Mouse (Mus musculus): ENCODE data around the gene Sytl1. TPM values are rescaled to one million over a fixed set of nuclear protein-coding genes. Genes with fewer than 3 reads are reported as not detected.

The Sytl1 gene
- polyA plus RNA-seq, 1 experiment, result 3.4 TPM

DNA sequence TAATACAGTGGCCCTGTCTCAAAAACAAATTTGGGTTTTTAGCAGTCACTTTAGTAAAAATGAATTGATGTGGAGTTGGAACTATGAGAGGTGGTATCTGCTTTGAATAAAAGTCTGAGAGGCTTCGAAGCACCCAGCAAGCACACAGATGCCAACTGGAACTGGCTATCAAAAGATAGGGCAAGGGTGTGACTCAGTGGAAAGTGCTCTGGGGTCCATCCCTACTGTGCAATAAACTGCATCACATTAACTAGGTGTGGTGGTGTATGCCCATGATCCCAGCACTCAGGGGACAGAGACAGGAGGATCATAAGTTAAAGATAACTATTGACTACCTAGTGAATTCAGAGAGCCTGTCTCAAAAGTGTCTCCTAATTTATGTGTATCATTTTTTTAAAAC, 28.3 kb upstream of the Sytl1 start:
- H3K4me3 ChIP-seq, result no peak overlapping the region
- no peaks in the 10 kb centered on the region for H3K27me3 ChIP-seq (ENCODE audit: control insufficient read depth, insufficient read depth, insufficient read length)
- no peak overlapping the region for H3ac ChIP-seq (ENCODE audit: control insufficient read depth, insufficient read length)
- H3K36me3 ChIP-seq (ENCODE audit: control insufficient read depth, insufficient read depth), result peaks cover 6% of the 10 kb centered on the region
- no peak overlapping the region for H3K4me2 ChIP-seq (ENCODE audit: low read depth)
- no peaks in the 10 kb centered on the region for H3K79me2 ChIP-seq (ENCODE audit: control insufficient read depth, insufficient read depth)
- no peak for TF ChIP-seq TCF3 (IDR thresholded peaks at IDR 0.05; ENCODE audit: insufficient read length, low read depth)
- TF ChIP-seq USF1 (IDR thresholded peaks at IDR 0.05; ENCODE audit: low read depth), result no peak
- no peak for TF ChIP-seq E2F4 (IDR thresholded peaks at IDR 0.05; ENCODE audit: insufficient read depth)
- no peak for TF ChIP-seq SRF (IDR thresholded peaks at IDR 0.05; ENCODE audit: control insufficient read depth, insufficient read length, low read depth)
- TF ChIP-seq CEBPB (IDR thresholded peaks at IDR 0.05; ENCODE audit: insufficient read depth, poor library complexity, severe bottlenecking), result no peak
- no peak for TF ChIP-seq MYOG (IDR thresholded peaks at IDR 0.05; ENCODE audit: control insufficient read depth in 1 of 3, insufficient read depth in 1 of 3, insufficient read length in 2 of 3, low read depth in 2 of 3)
- TF ChIP-seq REST (IDR thresholded peaks at IDR 0.05; ENCODE audit: insufficient read depth, insufficient read length), result no peak
- TF ChIP-seq TCF12 (IDR thresholded peaks at IDR 0.05; ENCODE audit: insufficient read depth, poor library complexity, severe bottlenecking), result no peak
- no peak for TF ChIP-seq MAX (IDR thresholded peaks at IDR 0.05; ENCODE audit: low read depth)
- no peak for TF ChIP-seq MYOD1 (IDR thresholded peaks at IDR 0.05; ENCODE audit: control insufficient read depth in 1 of 3, insufficient read length in 2 of 3, low read depth in 2 of 3)

DNA sequence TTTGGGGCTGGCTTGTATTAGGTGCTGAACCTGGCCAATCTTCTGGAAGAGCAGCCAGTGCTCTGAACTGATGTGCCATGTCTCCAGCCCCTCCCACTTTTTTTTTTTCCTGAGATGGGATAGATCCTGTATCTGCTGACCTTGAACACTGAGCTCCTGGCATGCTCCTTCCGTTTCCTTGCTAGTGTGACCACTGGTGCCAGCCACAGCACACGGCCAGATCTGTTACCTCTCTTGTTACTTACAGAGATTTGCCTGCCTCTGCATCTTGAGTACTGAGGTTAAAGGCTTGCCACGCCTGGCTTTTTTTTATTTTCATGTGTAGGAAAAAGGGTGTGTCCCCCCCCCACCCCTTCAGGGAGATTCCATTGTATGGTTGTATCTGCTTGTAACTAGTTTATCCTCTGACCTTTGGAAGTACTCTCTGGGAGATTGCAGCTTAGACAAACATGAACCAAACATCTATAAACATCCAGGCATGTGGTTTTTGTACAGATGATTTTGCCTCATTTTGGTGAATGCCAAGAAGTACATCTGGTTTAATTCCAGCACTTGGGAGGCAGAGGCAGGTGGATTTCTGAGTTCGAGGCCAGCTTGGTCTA, 23.7 kb upstream of the Sytl1 start:
- no peaks in the 10 kb centered on the region for H3K79me2 ChIP-seq (ENCODE audit: control insufficient read depth, insufficient read depth)
- no peak overlapping the region for H3K4me3 ChIP-seq
- H3K27me3 ChIP-seq (ENCODE audit: control insufficient read depth, insufficient read depth, insufficient read length), result no peaks in the 10 kb centered on the region
- H3ac ChIP-seq (ENCODE audit: control insufficient read depth, insufficient read length), result no peak overlapping the region
- no peak overlapping the region for H3K4me2 ChIP-seq (ENCODE audit: low read depth)
- no peaks in the 10 kb centered on the region for H3K36me3 ChIP-seq (ENCODE audit: control insufficient read depth, insufficient read depth)
- no peak for TF ChIP-seq MYOD1 (IDR thresholded peaks at IDR 0.05; ENCODE audit: control insufficient read depth in 1 of 3, insufficient read length in 2 of 3, low read depth in 2 of 3)
- TF ChIP-seq MYOG (IDR thresholded peaks at IDR 0.05; ENCODE audit: control insufficient read depth in 1 of 3, insufficient read depth in 1 of 3, insufficient read length in 2 of 3, low read depth in 2 of 3), result no peak
- no peak for TF ChIP-seq POLR2A (IDR thresholded peaks at IDR 0.05; ENCODE audit: insufficient read length, low read depth)
- no peak for TF ChIP-seq MAX (IDR thresholded peaks at IDR 0.05; ENCODE audit: low read depth)
- TF ChIP-seq POLR2AphosphoS2 (IDR thresholded peaks at IDR 0.05; ENCODE audit: insufficient read length, low read depth), result no peak
- TF ChIP-seq REST (IDR thresholded peaks at IDR 0.05; ENCODE audit: insufficient read depth, insufficient read length), result no peak
- no peak for TF ChIP-seq SRF (IDR thresholded peaks at IDR 0.05; ENCODE audit: control insufficient read depth, insufficient read length, low read depth)
- no peak for TF ChIP-seq TCF3 (IDR thresholded peaks at IDR 0.05; ENCODE audit: insufficient read length, low read depth)
- no peak for TF ChIP-seq E2F4 (IDR thresholded peaks at IDR 0.05; ENCODE audit: insufficient read depth)
- no peak for TF ChIP-seq CEBPB (IDR thresholded peaks at IDR 0.05; ENCODE audit: insufficient read depth, poor library complexity, severe bottlenecking)
- no peak for TF ChIP-seq TCF12 (IDR thresholded peaks at IDR 0.05; ENCODE audit: insufficient read depth, poor library complexity, severe bottlenecking)
- no peak for TF ChIP-seq USF1 (IDR thresholded peaks at IDR 0.05; ENCODE audit: low read depth)

DNA sequence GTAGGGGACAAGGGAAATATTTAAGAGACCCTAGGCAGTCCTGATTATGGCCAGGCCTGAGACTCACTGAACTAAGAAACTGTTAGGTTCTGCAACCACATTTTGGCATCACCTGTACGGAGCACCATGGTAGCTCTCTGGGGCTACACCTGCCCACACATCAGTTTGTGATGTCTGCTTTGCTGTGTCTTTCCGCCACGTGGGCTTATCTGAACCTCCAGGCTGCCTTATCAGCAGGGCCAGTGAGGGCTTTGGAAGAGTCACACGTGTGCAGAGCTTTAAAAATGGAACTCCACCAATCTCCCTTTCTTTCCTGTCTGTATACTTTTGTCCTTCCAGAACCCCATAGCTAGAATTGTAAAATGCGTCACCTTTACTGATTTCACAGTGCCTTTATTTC, 23.0 kb upstream of the Sytl1 start:
- Histone ChIP-seq H3K27me3 (ENCODE audit: control insufficient read depth, insufficient read depth, insufficient read length) (no peaks in the 10 kb centered on the region), H3K79me2 (ENCODE audit: control insufficient read depth, insufficient read depth) (no peaks in the 10 kb centered on the region), H3K36me3 (ENCODE audit: control insufficient read depth, insufficient read depth) (no peaks in the 10 kb centered on the region), H3ac (ENCODE audit: control insufficient read depth, insufficient read length) (no peak overlapping the region), H3K4me2 (ENCODE audit: low read depth) (no peak overlapping the region), H3K4me3 (no peak overlapping the region)
- no peak for TF ChIP-seq CEBPB (IDR thresholded peaks at IDR 0.05; ENCODE audit: insufficient read depth, poor library complexity, severe bottlenecking)
- no peak for TF ChIP-seq POLR2AphosphoS2 (IDR thresholded peaks at IDR 0.05; ENCODE audit: insufficient read length, low read depth)
- TF ChIP-seq MYOG (IDR thresholded peaks at IDR 0.05; ENCODE audit: control insufficient read depth in 1 of 3, insufficient read depth in 1 of 3, insufficient read length in 2 of 3, low read depth in 2 of 3), result no peak
- no peak for TF ChIP-seq MYOD1 (IDR thresholded peaks at IDR 0.05; ENCODE audit: control insufficient read depth in 1 of 3, insufficient read length in 2 of 3, low read depth in 2 of 3)
- no peak for TF ChIP-seq USF1 (IDR thresholded peaks at IDR 0.05; ENCODE audit: low read depth)
- TF ChIP-seq SRF (IDR thresholded peaks at IDR 0.05; ENCODE audit: control insufficient read depth, insufficient read length, low read depth), result no peak
- TF ChIP-seq E2F4 (IDR thresholded peaks at IDR 0.05; ENCODE audit: insufficient read depth), result no peak
- no peak for TF ChIP-seq TCF12 (IDR thresholded peaks at IDR 0.05; ENCODE audit: insufficient read depth, poor library complexity, severe bottlenecking)
- no peak for TF ChIP-seq TCF3 (IDR thresholded peaks at IDR 0.05; ENCODE audit: insufficient read length, low read depth)
- no peak for TF ChIP-seq MAX (IDR thresholded peaks at IDR 0.05; ENCODE audit: low read depth)
- TF ChIP-seq POLR2A (IDR thresholded peaks at IDR 0.05; ENCODE audit: insufficient read length, low read depth), result no peak
- no peak for TF ChIP-seq REST (IDR thresholded peaks at IDR 0.05; ENCODE audit: insufficient read depth, insufficient read length)

DNA sequence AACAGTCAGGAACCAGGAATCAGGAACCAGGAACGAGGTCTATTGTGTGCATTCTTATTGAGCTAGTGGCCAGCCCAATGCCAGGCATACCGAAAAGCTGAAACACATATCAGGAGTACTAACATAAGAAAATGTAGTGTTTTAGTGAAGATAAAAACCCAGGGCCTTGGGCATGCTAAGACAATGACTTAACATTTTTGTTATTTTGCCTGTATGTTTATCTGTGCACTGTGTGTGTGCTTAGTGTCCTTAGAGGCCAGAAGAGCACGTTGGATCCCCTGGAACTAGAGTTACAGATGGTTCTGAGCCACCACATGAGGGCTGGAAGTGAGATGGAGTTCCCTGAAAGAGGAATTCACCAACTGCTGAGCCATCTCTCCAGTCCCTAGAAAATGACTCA, 22.4 kb upstream of the Sytl1 start:
- no peak overlapping the region for H3K4me3 ChIP-seq
- H3K4me2 ChIP-seq (ENCODE audit: low read depth), result no peak overlapping the region
- no peaks in the 10 kb centered on the region for H3K79me2 ChIP-seq (ENCODE audit: control insufficient read depth, insufficient read depth)
- H3K36me3 ChIP-seq (ENCODE audit: control insufficient read depth, insufficient read depth), result no peaks in the 10 kb centered on the region
- TF ChIP-seq E2F4 (IDR thresholded peaks at IDR 0.05; ENCODE audit: insufficient read depth), result no peak
- TF ChIP-seq CEBPB (IDR thresholded peaks at IDR 0.05; ENCODE audit: insufficient read depth, poor library complexity, severe bottlenecking), result no peak
- no peak for TF ChIP-seq SRF (IDR thresholded peaks at IDR 0.05; ENCODE audit: control insufficient read depth, insufficient read length, low read depth)
- no peak for TF ChIP-seq TCF12 (IDR thresholded peaks at IDR 0.05; ENCODE audit: insufficient read depth, poor library complexity, severe bottlenecking)
- TF ChIP-seq USF1 (IDR thresholded peaks at IDR 0.05; ENCODE audit: low read depth), result no peak
- TF ChIP-seq MYOD1 (IDR thresholded peaks at IDR 0.05; ENCODE audit: control insufficient read depth in 1 of 3, insufficient read length in 2 of 3, low read depth in 2 of 3), result no peak
- no peak for TF ChIP-seq TCF3 (IDR thresholded peaks at IDR 0.05; ENCODE audit: insufficient read length, low read depth)
- no peak for TF ChIP-seq POLR2AphosphoS2 (IDR thresholded peaks at IDR 0.05; ENCODE audit: insufficient read length, low read depth)
- no peak for TF ChIP-seq MYOG (IDR thresholded peaks at IDR 0.05; ENCODE audit: control insufficient read depth in 1 of 3, insufficient read depth in 1 of 3, insufficient read length in 2 of 3, low read depth in 2 of 3)
- no peak for TF ChIP-seq REST (IDR thresholded peaks at IDR 0.05; ENCODE audit: insufficient read depth, insufficient read length)
- no peak for TF ChIP-seq MAX (IDR thresholded peaks at IDR 0.05; ENCODE audit: low read depth)
- no peak for TF ChIP-seq POLR2A (IDR thresholded peaks at IDR 0.05; ENCODE audit: insufficient read length, low read depth)
- H3K27me3 ChIP-seq (ENCODE audit: control insufficient read depth, insufficient read depth, insufficient read length), result no peaks in the 10 kb centered on the region
- H3ac ChIP-seq (ENCODE audit: control insufficient read depth, insufficient read length), result no peak overlapping the region
